Mouse (Mus musculus): ENCODE data around the gene Ephb2. TPM values are rescaled to one million over a fixed set of nuclear protein-coding genes. Genes with fewer than 3 reads are reported as not detected.

The Ephb2 gene
- polyA plus RNA-seq, 1 experiment: 21.7 TPM

DNA sequence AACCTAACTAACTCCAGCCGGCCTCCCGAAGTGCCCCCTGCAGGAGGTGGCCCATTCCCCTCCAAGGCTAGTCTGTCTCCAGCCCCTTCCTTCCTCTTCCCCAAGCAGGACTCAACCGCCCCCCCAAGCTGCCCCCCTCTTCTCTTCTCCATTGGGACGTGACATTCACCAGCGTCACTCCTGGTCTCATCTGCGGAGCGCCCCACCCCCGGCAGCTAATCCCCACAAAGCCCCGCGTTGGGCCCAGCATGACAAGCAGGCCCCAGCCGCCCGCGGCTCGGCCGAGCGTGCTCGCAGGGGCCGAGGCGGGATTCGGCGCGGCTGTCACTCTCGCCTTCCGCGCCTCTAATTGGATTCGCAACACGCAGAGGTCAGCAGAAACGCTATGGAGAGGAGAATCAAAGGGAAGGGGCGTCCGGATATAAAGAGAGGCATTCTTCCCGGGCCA lies 80.4 kb downstream of the Ephb2 start:
- no peak overlapping the region for H3K4me2 ChIP-seq (ENCODE audit: low read depth)
- TF ChIP-seq TCF3 (IDR thresholded peaks at IDR 0.05; ENCODE audit: insufficient read length, low read depth) (no peak), REST (IDR thresholded peaks at IDR 0.05; ENCODE audit: insufficient read depth, insufficient read length) (no peak), TCF12 (IDR thresholded peaks at IDR 0.05; ENCODE audit: insufficient read depth, poor library complexity, severe bottlenecking) (no peak), POLR2A (IDR thresholded peaks at IDR 0.05; ENCODE audit: insufficient read length, low read depth) (no peak), SRF (IDR thresholded peaks at IDR 0.05; ENCODE audit: control insufficient read depth, insufficient read length, low read depth) (no peak), E2F4 (IDR thresholded peaks at IDR 0.05; ENCODE audit: insufficient read depth) (no peak), MYOG (IDR thresholded peaks at IDR 0.05; ENCODE audit: control insufficient read depth in 1 of 3, insufficient read depth in 1 of 3, insufficient read length in 2 of 3, low read depth in 2 of 3) (no peak), MYOD1 (IDR thresholded peaks at IDR 0.05; ENCODE audit: control insufficient read depth in 1 of 3, insufficient read length in 2 of 3, low read depth in 2 of 3) (no peak), POLR2AphosphoS2 (IDR thresholded peaks at IDR 0.05; ENCODE audit: insufficient read length, low read depth) (no peak), USF1 (IDR thresholded peaks at IDR 0.05; ENCODE audit: low read depth) (no peak), MAX (IDR thresholded peaks at IDR 0.05; ENCODE audit: low read depth) (no peak), CEBPB (IDR thresholded peaks at IDR 0.05; ENCODE audit: insufficient read depth, poor library complexity, severe bottlenecking) (no peak)
- no peak overlapping the region for H3K4me3 ChIP-seq
- no peaks in the 10 kb centered on the region for H3K79me2 ChIP-seq (ENCODE audit: control insufficient read depth, insufficient read depth)
- no peak overlapping the region for H3ac ChIP-seq (ENCODE audit: control insufficient read depth, insufficient read length)
- no peaks in the 10 kb centered on the region for H3K27me3 ChIP-seq (ENCODE audit: control insufficient read depth, insufficient read depth, insufficient read length)
- no peaks in the 10 kb centered on the region for H3K36me3 ChIP-seq (ENCODE audit: control insufficient read depth, insufficient read depth)

- Histone ChIP-seq H3K36me3 (ENCODE audit: control insufficient read depth, insufficient read depth) (no peaks in the 10 kb centered on the region), H3ac (ENCODE audit: control insufficient read depth, insufficient read length) (no peak overlapping the region), H3K4me3 (no peak overlapping the region), H3K27me3 (ENCODE audit: control insufficient read depth, insufficient read depth, insufficient read length) (no peaks in the 10 kb centered on the region), H3K4me2 (ENCODE audit: low read depth) (no peak overlapping the region), H3K79me2 (ENCODE audit: control insufficient read depth, insufficient read depth) (no peaks in the 10 kb centered on the region)
- TF ChIP-seq SRF (IDR thresholded peaks at IDR 0.05; ENCODE audit: control insufficient read depth, insufficient read length, low read depth) (no peak), REST (IDR thresholded peaks at IDR 0.05; ENCODE audit: insufficient read depth, insufficient read length) (no peak), MYOG (IDR thresholded peaks at IDR 0.05; ENCODE audit: control insufficient read depth in 1 of 3, insufficient read depth in 1 of 3, insufficient read length in 2 of 3, low read depth in 2 of 3) (peak; percentile 78 to 99 (median 98)), CEBPB (IDR thresholded peaks at IDR 0.05; ENCODE audit: insufficient read depth, poor library complexity, severe bottlenecking) (no peak), POLR2AphosphoS2 (IDR thresholded peaks at IDR 0.05; ENCODE audit: insufficient read length, low read depth) (no peak), TCF3 (IDR thresholded peaks at IDR 0.05; ENCODE audit: insufficient read length, low read depth) (peak; percentile 96), POLR2A (IDR thresholded peaks at IDR 0.05; ENCODE audit: insufficient read length, low read depth) (no peak), USF1 (IDR thresholded peaks at IDR 0.05; ENCODE audit: low read depth) (no peak), MYOD1 (IDR thresholded peaks at IDR 0.05; ENCODE audit: control insufficient read depth in 1 of 3, insufficient read length in 2 of 3, low read depth in 2 of 3) (peak in 2 of 3 experiments; percentile 93 to 98), MAX (IDR thresholded peaks at IDR 0.05; ENCODE audit: low read depth) (no peak), TCF12 (IDR thresholded peaks at IDR 0.05; ENCODE audit: insufficient read depth, poor library complexity, severe bottlenecking) (peak; percentile 84), E2F4 (IDR thresholded peaks at IDR 0.05; ENCODE audit: insufficient read depth) (no peak)
Observed at GRCm38 (mm10) chr4:136754256-136754655, 81.5 kb downstream of the Ephb2 start.

DNA sequence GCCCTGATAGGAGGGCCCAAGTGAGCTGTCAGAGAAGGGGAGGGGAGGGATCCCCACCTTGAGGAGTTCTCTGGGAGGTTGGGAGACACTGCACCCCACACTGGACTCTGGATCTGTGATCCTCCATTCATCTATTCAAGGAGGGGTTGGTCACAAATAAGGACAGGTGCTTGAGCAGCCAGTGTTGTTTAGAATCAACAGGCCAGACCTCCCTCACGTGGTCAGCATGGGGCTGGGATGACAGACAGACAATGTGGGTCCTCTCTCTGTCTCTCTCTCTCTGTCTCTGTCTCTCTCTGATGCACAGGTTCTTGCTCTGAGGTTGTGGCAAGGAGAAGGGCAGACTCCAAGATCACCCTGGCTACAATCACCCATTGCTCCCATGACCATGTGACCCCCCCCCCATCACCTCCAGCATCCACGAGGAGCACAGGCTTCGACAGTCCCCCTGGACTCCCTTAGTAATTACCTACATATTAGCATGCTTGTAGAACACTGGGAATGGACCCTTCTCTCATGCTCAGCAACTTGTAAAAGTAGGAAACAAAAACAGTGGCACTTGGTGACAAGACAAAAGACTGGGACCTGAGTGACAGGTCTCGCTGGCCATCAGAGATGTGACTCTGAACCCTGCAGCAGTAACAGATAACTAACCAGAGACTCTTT lies 84.3 kb downstream of the Ephb2 start:
- TF ChIP-seq E2F4 (IDR thresholded peaks at IDR 0.05; ENCODE audit: insufficient read depth) (no peak), MAX (IDR thresholded peaks at IDR 0.05; ENCODE audit: low read depth) (no peak), TCF12 (IDR thresholded peaks at IDR 0.05; ENCODE audit: insufficient read depth, poor library complexity, severe bottlenecking) (no peak), USF1 (IDR thresholded peaks at IDR 0.05; ENCODE audit: low read depth) (no peak), MYOG (IDR thresholded peaks at IDR 0.05; ENCODE audit: control insufficient read depth in 1 of 3, insufficient read depth in 1 of 3, insufficient read length in 2 of 3, low read depth in 2 of 3) (no peak), REST (IDR thresholded peaks at IDR 0.05; ENCODE audit: insufficient read depth, insufficient read length) (no peak), MYOD1 (IDR thresholded peaks at IDR 0.05; ENCODE audit: control insufficient read depth in 1 of 3, insufficient read length in 2 of 3, low read depth in 2 of 3) (no peak), POLR2AphosphoS2 (IDR thresholded peaks at IDR 0.05; ENCODE audit: insufficient read length, low read depth) (no peak), POLR2A (IDR thresholded peaks at IDR 0.05; ENCODE audit: insufficient read length, low read depth) (no peak), CEBPB (IDR thresholded peaks at IDR 0.05; ENCODE audit: insufficient read depth, poor library complexity, severe bottlenecking) (no peak)
- no peak overlapping the region for H3K4me2 ChIP-seq (ENCODE audit: low read depth)
- H3K36me3 ChIP-seq (ENCODE audit: control insufficient read depth, insufficient read depth): no peaks in the 10 kb centered on the region
- H3K79me2 ChIP-seq (ENCODE audit: control insufficient read depth, insufficient read depth): no peaks in the 10 kb centered on the region
- no peak overlapping the region for H3ac ChIP-seq (ENCODE audit: control insufficient read depth, insufficient read length)
- no peak overlapping the region for H3K4me3 ChIP-seq
- H3K27me3 ChIP-seq (ENCODE audit: control insufficient read depth, insufficient read depth, insufficient read length): no peaks in the 10 kb centered on the region

- Histone ChIP-seq H3K79me2 (ENCODE audit: control insufficient read depth, insufficient read depth) (no peaks in the 10 kb centered on the region), H3K4me2 (ENCODE audit: low read depth) (no peak overlapping the region), H3K4me3 (no peak overlapping the region), H3ac (ENCODE audit: control insufficient read depth, insufficient read length) (no peak overlapping the region), H3K27me3 (ENCODE audit: control insufficient read depth, insufficient read depth, insufficient read length) (no peaks in the 10 kb centered on the region), H3K36me3 (ENCODE audit: control insufficient read depth, insufficient read depth) (no peaks in the 10 kb centered on the region)
- TF ChIP-seq USF1 (IDR thresholded peaks at IDR 0.05; ENCODE audit: low read depth) (no peak), TCF12 (IDR thresholded peaks at IDR 0.05; ENCODE audit: insufficient read depth, poor library complexity, severe bottlenecking) (no peak), REST (IDR thresholded peaks at IDR 0.05; ENCODE audit: insufficient read depth, insufficient read length) (no peak), POLR2AphosphoS2 (IDR thresholded peaks at IDR 0.05; ENCODE audit: insufficient read length, low read depth) (no peak), MYOD1 (IDR thresholded peaks at IDR 0.05; ENCODE audit: control insufficient read depth in 1 of 3, insufficient read length in 2 of 3, low read depth in 2 of 3) (no peak), CEBPB (IDR thresholded peaks at IDR 0.05; ENCODE audit: insufficient read depth, poor library complexity, severe bottlenecking) (no peak), MYOG (IDR thresholded peaks at IDR 0.05; ENCODE audit: control insufficient read depth in 1 of 3, insufficient read depth in 1 of 3, insufficient read length in 2 of 3, low read depth in 2 of 3) (no peak), E2F4 (IDR thresholded peaks at IDR 0.05; ENCODE audit: insufficient read depth) (no peak), SRF (IDR thresholded peaks at IDR 0.05; ENCODE audit: control insufficient read depth, insufficient read length, low read depth) (no peak), MAX (IDR thresholded peaks at IDR 0.05; ENCODE audit: low read depth) (no peak)
Observed at GRCm38 (mm10) chr4:136750578-136751338, 85.0 kb downstream of the Ephb2 start.

Data from myocyte (in vitro differentiated cells).